Mouse (Mus musculus): ENCODE data around the gene Pex1. TPM values are rescaled to one million over a fixed set of nuclear protein-coding genes. Genes with fewer than 3 reads are reported as not detected.

The Pex1 gene
- total and polyA plus RNA-seq, 3 experiments, result 3.9 to 48.0 (median 29.0) TPM

DNA sequence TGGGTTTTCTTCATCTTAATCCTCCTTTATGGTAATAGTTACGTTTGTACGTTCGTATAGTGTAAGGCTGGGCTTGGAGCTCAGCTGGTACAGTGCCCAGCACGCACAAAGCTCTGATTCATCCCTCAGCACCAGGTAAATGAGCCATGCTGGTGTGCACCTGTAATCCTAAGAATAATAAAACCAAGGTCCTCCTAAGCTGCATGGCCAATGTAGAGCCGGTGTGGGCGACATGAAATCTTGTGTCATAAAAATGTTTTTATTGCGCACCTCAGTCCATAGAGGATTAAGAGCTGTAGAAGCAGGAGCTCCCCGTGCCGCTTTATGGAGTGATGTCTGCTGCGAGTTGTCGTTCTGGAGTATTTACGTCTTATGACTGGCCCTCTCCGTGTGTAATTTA is 37.4 kb downstream of the Pex1 start:
- Histone ChIP-seq H3K9me3 (replicated peaks) (no peaks in the 10 kb centered on the region), H3K4me1 (ENCODE audit: insufficient read depth, low read depth, low read length) (peaks cover 18% of the 10 kb centered on the region), H3K27me3 (ENCODE audit: insufficient read depth, low read length) (no peaks in the 10 kb centered on the region), H3K4me3 (ENCODE audit: low read depth, low read length) (no peak overlapping the region), H3K36me3 (replicated peaks) (peaks cover 66% of the 10 kb centered on the region)
- ATAC-seq (ENCODE audit: extremely low read depth, insufficient number of reproducible peaks, low FRiP score, poor library complexity, severe bottlenecking) (no peak), DNase-seq (ENCODE audit: low spot score) (no peak)
- TF ChIP-seq GATA1 (IDR thresholded peaks at IDR 0.05; ENCODE audit: borderline replicate concordance, low read length), result no peak
- TF ChIP-seq GATA2 (IDR thresholded peaks at IDR 0.05; ENCODE audit: borderline replicate concordance, low read depth, low read length), result no peak
- TF ChIP-seq TAL1 (conservative IDR thresholded peaks at IDR 0.05; ENCODE audit: low read depth, low read length), result no peak
- no peak for TF ChIP-seq POLR2AphosphoS5 (IDR thresholded peaks at IDR 0.05; ENCODE audit: insufficient replicate concordance, low read depth, low read length)
- TF ChIP-seq CTCF (IDR thresholded peaks at IDR 0.05; ENCODE audit: low read depth, low read length), result no peak

DNA sequence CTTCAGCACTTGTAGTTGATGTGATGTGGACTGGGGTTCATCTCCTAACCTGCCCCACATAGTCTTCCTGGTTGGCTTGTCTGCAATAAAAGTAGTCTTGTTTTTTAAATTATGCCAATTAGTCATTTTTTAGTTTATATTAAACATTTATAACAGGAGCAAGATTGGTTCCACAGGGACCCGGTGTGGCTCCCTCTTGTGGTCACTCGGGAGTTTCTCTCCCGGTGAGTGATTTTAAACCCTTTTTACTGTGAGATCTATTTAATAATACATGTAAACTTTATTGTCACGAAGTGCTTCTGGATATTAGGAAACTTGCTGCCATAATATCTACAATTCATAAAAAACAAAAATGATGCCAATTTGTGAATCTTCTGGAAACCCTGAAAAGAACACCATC is 38.1 kb downstream of the Pex1 start:
- Histone ChIP-seq H3K9me3 (replicated peaks) (no peaks in the 10 kb centered on the region), H3K4me3 (ENCODE audit: low read depth, low read length) (no peak overlapping the region), H3K4me1 (ENCODE audit: insufficient read depth, low read depth, low read length) (peaks cover 18% of the 10 kb centered on the region), H3K36me3 (replicated peaks) (peaks cover 65% of the 10 kb centered on the region), H3K27me3 (ENCODE audit: insufficient read depth, low read length) (no peaks in the 10 kb centered on the region)
- DNase-seq (ENCODE audit: low spot score), result no peak
- no peak for TF ChIP-seq GATA2 (IDR thresholded peaks at IDR 0.05; ENCODE audit: borderline replicate concordance, low read depth, low read length)
- TF ChIP-seq CTCF (IDR thresholded peaks at IDR 0.05; ENCODE audit: low read depth, low read length), result peak; percentile 46; the same call in 1 of the 2 replicates
- no peak for ATAC-seq (ENCODE audit: extremely low read depth, insufficient number of reproducible peaks, low FRiP score, poor library complexity, severe bottlenecking)

DNA sequence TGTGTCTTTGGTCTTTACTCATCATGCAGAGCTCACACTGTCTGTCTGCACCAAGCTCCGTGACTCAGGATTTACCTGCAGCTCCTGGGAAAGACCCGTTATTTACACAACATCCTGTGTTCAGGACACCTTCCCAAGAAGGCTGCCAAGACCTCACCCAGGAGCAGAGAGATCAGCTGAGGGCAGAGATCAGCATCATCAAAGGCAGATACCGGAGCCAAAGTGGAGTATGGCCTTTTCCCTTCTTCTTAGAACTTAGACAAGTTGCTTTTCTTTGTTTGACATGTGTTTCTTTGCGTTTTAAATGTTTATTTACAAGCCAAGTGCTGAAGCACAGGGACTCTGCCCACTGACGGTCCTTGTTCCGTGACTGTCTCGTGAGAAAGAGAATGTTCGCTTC is 39.4 kb downstream of the Pex1 start:
- DNase-seq (ENCODE audit: low spot score) (no peak), ATAC-seq (ENCODE audit: extremely low read depth, insufficient number of reproducible peaks, low FRiP score, poor library complexity, severe bottlenecking) (no peak)
- Histone ChIP-seq H3K4me1 (ENCODE audit: insufficient read depth, low read depth, low read length) (peaks cover 16% of the 10 kb centered on the region), H3K9me3 (replicated peaks) (no peaks in the 10 kb centered on the region), H3K36me3 (replicated peaks) (peaks cover 60% of the 10 kb centered on the region), H3K27me3 (ENCODE audit: insufficient read depth, low read length) (no peaks in the 10 kb centered on the region), H3K4me3 (ENCODE audit: low read depth, low read length) (no peak overlapping the region)
- no peak for TF ChIP-seq GATA2 (IDR thresholded peaks at IDR 0.05; ENCODE audit: borderline replicate concordance, low read depth, low read length)
- TF ChIP-seq CTCF (IDR thresholded peaks at IDR 0.05; ENCODE audit: low read depth, low read length), result no peak
- TF ChIP-seq GATA1 (IDR thresholded peaks at IDR 0.05; ENCODE audit: borderline replicate concordance, low read length), result no peak
- TF ChIP-seq POLR2AphosphoS5 (IDR thresholded peaks at IDR 0.05; ENCODE audit: insufficient replicate concordance, low read depth, low read length), result no peak
- no peak for TF ChIP-seq TAL1 (conservative IDR thresholded peaks at IDR 0.05; ENCODE audit: low read depth, low read length)

DNA sequence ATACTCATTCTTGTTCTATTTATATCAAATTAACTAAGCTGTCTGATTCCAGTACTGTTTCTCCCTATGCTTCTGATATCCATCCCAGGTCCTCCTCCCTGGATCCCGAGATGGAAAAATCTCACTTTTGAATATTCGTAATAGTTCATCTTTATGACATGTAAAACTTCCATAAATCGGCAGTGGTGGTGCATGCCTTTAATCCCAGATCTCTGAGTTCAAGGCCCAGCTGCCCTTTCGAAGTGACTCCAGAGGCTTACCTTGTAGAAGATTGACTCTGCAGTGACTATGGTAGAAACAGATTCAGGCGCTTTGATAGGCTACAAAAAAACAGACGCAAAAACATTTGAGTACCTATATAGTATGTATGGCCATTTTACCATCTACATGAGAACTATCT is 48.8 kb downstream of the Pex1 start:
- no peaks in the 10 kb centered on the region for H3K27me3 ChIP-seq (ENCODE audit: insufficient read depth, low read length)
- peaks cover 49% of the 10 kb centered on the region for H3K36me3 ChIP-seq (replicated peaks)
- H3K4me1 ChIP-seq (ENCODE audit: insufficient read depth, low read depth, low read length), result peaks cover 21% of the 10 kb centered on the region
- TF ChIP-seq CTCF (IDR thresholded peaks at IDR 0.05; ENCODE audit: low read depth, low read length) (no peak), TAL1 (conservative IDR thresholded peaks at IDR 0.05; ENCODE audit: low read depth, low read length) (no peak), GATA1 (IDR thresholded peaks at IDR 0.05; ENCODE audit: borderline replicate concordance, low read length) (no peak), POLR2AphosphoS5 (IDR thresholded peaks at IDR 0.05; ENCODE audit: insufficient replicate concordance, low read depth, low read length) (no peak), GATA2 (IDR thresholded peaks at IDR 0.05; ENCODE audit: borderline replicate concordance, low read depth, low read length) (no peak)
- H3K4me3 ChIP-seq (ENCODE audit: low read depth, low read length), result no peak overlapping the region
- no peak for ATAC-seq (ENCODE audit: extremely low read depth, insufficient number of reproducible peaks, low FRiP score, poor library complexity, severe bottlenecking)
- no peaks in the 10 kb centered on the region for H3K9me3 ChIP-seq (replicated peaks)
- DNase-seq (ENCODE audit: low spot score), result no peak

DNA sequence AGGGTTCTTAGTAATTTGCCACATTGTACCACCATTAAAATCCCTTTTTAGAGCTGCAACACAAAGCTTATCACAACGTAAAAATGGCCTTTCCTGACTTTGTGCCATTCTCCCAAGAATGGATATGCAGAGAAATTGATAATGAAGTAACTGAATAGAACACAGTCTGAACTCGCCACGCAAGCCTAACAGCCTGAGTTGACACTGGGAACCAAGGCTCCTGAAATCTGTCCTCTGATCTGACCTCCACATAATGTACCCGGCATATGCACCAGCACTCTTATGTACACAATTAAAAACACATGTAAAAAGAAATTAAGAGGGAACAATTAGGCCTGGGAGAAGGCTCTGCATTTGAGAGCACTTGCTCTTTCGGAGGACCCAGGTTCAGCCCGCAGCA is 49.5 kb downstream of the Pex1 start:
- no peaks in the 10 kb centered on the region for H3K9me3 ChIP-seq (replicated peaks)
- DNase-seq (ENCODE audit: low spot score) (no peak), ATAC-seq (ENCODE audit: extremely low read depth, insufficient number of reproducible peaks, low FRiP score, poor library complexity, severe bottlenecking) (no peak)
- peak overlapping the region; percentile 19; the same call in 1 of the 2 replicates for H3K4me3 ChIP-seq (ENCODE audit: low read depth, low read length)
- TF ChIP-seq TAL1 (conservative IDR thresholded peaks at IDR 0.05; ENCODE audit: low read depth, low read length), result no peak
- no peak for TF ChIP-seq GATA2 (IDR thresholded peaks at IDR 0.05; ENCODE audit: borderline replicate concordance, low read depth, low read length)
- no peak for TF ChIP-seq CTCF (IDR thresholded peaks at IDR 0.05; ENCODE audit: low read depth, low read length)
- TF ChIP-seq GATA1 (IDR thresholded peaks at IDR 0.05; ENCODE audit: borderline replicate concordance, low read length), result no peak
- no peak for TF ChIP-seq POLR2AphosphoS5 (IDR thresholded peaks at IDR 0.05; ENCODE audit: insufficient replicate concordance, low read depth, low read length)
- peaks cover 47% of the 10 kb centered on the region for H3K36me3 ChIP-seq (replicated peaks)
- peaks cover 26% of the 10 kb centered on the region for H3K4me1 ChIP-seq (ENCODE audit: insufficient read depth, low read depth, low read length)
- H3K27me3 ChIP-seq (ENCODE audit: insufficient read depth, low read length), result no peaks in the 10 kb centered on the region

DNA sequence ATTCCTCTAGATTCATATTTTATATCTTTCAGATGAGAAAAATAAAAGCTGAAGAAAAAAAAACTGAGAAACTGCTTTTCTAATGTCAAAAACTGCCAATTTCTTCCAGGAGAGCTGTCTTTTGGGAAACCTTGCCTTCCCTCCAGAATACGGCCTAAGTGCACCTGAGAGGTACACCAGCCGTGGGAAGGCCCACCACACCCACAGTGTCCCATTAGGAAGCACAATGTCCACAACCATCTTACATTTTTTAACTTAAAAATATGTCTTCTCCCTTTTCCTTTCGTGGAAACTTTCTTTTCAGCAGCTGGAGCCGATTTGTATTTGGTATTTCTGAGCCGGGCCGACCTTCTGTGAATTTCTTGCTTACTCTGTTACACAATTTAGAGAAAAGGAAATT is 50.7 kb downstream of the Pex1 start:
- ATAC-seq (ENCODE audit: extremely low read depth, insufficient number of reproducible peaks, low FRiP score, poor library complexity, severe bottlenecking) (no peak), DNase-seq (ENCODE audit: low spot score) (no peak)
- H3K4me1 ChIP-seq (ENCODE audit: insufficient read depth, low read depth, low read length), result peaks cover 34% of the 10 kb centered on the region
- no peaks in the 10 kb centered on the region for H3K9me3 ChIP-seq (replicated peaks)
- H3K27me3 ChIP-seq (ENCODE audit: insufficient read depth, low read length), result no peaks in the 10 kb centered on the region
- H3K4me3 ChIP-seq (ENCODE audit: low read depth, low read length), result peak overlapping the region; percentile 94
- TF ChIP-seq GATA1 (IDR thresholded peaks at IDR 0.05; ENCODE audit: borderline replicate concordance, low read length), result no peak
- TF ChIP-seq CTCF (IDR thresholded peaks at IDR 0.05; ENCODE audit: low read depth, low read length), result no peak
- TF ChIP-seq GATA2 (IDR thresholded peaks at IDR 0.05; ENCODE audit: borderline replicate concordance, low read depth, low read length), result no peak
- TF ChIP-seq POLR2AphosphoS5 (IDR thresholded peaks at IDR 0.05; ENCODE audit: insufficient replicate concordance, low read depth, low read length), result no peak
- no peak for TF ChIP-seq TAL1 (conservative IDR thresholded peaks at IDR 0.05; ENCODE audit: low read depth, low read length)
- H3K36me3 ChIP-seq (replicated peaks), result peaks cover 37% of the 10 kb centered on the region
